Mouse (Mus musculus): ENCODE measurements around the gene Gm614.

DNA sequence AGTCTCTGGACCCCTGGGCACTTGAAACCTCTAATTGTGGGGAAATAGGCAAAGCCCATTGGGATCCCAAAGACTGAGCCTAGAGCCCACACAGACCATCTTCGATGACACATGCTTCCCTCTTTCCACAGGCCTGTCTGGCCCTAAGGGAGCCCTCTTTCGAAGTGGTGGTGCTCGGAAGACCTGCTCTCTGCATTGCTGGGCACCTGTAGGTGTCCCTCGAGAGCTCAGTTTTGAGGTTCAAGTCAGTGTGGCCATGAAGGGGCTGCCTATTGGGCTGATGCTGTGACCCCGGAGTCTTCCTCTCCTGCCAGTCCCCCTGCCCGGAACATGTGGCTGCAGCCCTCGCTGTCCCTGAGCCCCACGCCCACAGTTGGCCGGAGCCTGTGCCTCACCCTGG lies 37.9 kb upstream of the Gm614 start:
- TF ChIP-seq CTCF (IDR thresholded peaks at IDR 0.05; ENCODE audit: borderline replicate concordance, insufficient read depth, low read depth, low read length): peak; percentile 27; the same call in 1 of the 2 replicates
- TF ChIP-seq POLR2A (IDR thresholded peaks at IDR 0.05; ENCODE audit: borderline replicate concordance, insufficient read depth, low read length): no peak
